Mouse (Mus musculus) stomach, postnatal 0 days (tissue): ENCODE results near the gene Stk38l.

Source experiments
- CTCF ChIP-seq: IDR thresholded peaks from 2 replicates; pipeline ENCODE4 v1.5.1; 2016; ENCODE audit warnings: antibody characterized with exemption, low read depth, mild to moderate bottlenecking, moderate library complexity
- EP300 ChIP-seq: optimal IDR thresholded peaks from 2 replicates; pipeline ENCODE3; 2016; ENCODE audit warnings: antibody characterized with exemption

DNA sequence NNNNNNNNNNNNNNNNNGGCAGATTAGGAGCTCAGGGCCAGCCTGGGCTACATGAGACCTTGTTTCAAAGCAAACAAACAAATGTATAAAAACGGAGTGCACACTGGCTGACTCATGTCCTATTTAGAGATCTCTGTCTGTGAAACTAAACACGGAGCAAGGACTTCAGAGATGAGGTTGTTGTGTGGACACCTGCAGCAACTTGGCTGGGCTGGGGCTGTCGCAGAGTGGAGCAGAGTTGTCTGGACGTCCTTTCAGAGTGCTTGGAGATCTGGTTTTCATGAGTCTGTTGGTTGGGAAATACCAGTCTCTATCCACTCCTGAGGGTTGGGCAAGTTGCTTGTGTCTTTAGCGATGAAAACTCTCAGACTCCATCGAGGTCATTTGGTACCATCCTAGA lies 85.2 kb downstream of the Stk38l start:
- TF ChIP-seq CTCF (no peak), EP300 (no peak)
